Mouse (Mus musculus): ENCODE measurements around the gene Bpifb4. TPM values are rescaled to one million over a fixed set of nuclear protein-coding genes. Genes with fewer than 3 reads are reported as not detected.

Bpifb4 gene
- polyA plus RNA-seq, 1 experiment from 2014 or later: not detected

DNA sequence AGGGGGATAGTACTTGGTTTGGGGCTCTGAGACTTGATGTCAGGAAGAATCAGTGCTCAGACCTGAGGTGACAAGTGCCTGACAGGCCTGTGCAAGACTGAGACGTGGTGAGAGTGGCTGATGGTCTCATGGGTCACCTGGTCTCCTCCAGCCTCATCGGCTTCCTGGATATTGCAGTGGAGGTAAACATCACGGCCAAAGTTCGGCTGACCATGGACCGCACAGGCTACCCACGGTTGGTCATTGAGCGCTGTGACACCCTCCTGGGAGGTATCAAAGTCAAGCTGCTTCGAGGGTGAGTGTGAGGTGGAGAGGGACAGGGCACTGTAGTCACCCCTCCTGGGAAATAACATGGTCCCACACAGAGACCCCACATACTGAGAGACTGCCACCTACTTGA lies 6.6 kb downstream of the Bpifb4 start:
- Histone ChIP-seq H3K27ac (no peak overlapping the region), H3K36me3 (no peaks in the 10 kb centered on the region), H3K4me2 (no peak overlapping the region), H3K4me1 (no peaks in the 10 kb centered on the region), H3K27me3 (replicated peaks) (no peaks in the 10 kb centered on the region), H3K4me3 (no peak overlapping the region), H3K9ac (no peak overlapping the region), H3K9me3 (replicated peaks) (no peaks in the 10 kb centered on the region)
- ATAC-seq: no peak
- 70% methylated on average over 8 of the region's 8 CpGs for WGBS (ENCODE audit: insufficient replicate concordance)

DNA sequence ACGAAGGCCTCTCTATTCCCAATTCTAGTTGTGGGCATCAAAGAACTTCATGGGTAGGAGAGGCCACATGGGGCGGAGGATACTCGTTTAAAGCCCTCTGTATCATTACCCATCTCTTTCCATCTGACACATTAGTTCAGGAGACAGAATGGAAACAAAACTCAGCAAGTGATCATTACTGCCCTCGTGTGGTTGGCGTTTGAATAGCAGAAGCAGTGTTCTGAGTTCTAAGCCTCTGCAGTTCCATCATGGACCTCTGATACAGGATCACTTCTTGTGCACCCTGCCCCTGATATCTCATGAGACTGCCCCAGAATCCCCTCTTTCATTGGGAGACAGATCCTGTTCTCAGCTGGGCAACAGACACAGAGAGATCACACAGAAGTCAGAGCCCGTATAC lies 14.9 kb downstream of the Bpifb4 start:
- 24% methylated on average over 6 of the region's 6 CpGs for WGBS (ENCODE audit: insufficient replicate concordance)
- ATAC-seq: no peak

DNA sequence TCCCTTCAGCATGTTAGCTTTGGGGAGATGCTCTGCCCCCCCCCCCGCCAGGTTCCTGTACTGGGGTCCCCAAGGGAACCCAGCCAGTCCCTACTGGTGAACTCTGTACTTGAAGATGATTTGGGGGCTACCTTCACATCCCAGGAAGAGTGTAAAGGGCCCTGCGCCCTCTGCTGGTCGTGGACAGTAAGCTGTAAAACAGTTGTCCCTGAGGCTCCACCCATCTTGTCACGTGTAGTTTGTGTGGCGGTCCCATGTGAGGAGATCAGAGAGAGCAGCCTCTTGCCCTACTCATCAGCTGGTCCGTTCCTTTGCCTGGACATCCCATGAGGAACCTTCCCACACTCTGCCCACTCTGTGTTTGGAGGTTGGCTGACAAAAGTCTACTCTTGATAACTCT lies 15.8 kb downstream of the Bpifb4 start:
- Histone ChIP-seq H3K9me3 (replicated peaks) (no peaks in the 10 kb centered on the region), H3K4me1 (no peaks in the 10 kb centered on the region), H3K27me3 (replicated peaks) (no peaks in the 10 kb centered on the region), H3K27ac (no peak overlapping the region), H3K9ac (no peak overlapping the region), H3K4me2 (peak overlapping the region; percentile 30), H3K4me3 (no peak overlapping the region), H3K36me3 (no peaks in the 10 kb centered on the region)
- 4% methylated on average over 6 of the region's 6 CpGs for whole genome bisulfite sequencing (ENCODE audit: insufficient replicate concordance)
- ATAC-seq: no peak

More for the DNA sequence above, 14.9 kb downstream of the Bpifb4 start:
- no peak overlapping the region for H3K4me3 ChIP-seq
- no peak overlapping the region for H3K27ac ChIP-seq
- no peak overlapping the region for H3K4me2 ChIP-seq
- H3K9me3 ChIP-seq (replicated peaks): no peaks in the 10 kb centered on the region
- no peaks in the 10 kb centered on the region for H3K4me1 ChIP-seq
- no peak overlapping the region for H3K9ac ChIP-seq
- H3K27me3 ChIP-seq (replicated peaks): no peaks in the 10 kb centered on the region
- H3K36me3 ChIP-seq: no peaks in the 10 kb centered on the region

DNA sequence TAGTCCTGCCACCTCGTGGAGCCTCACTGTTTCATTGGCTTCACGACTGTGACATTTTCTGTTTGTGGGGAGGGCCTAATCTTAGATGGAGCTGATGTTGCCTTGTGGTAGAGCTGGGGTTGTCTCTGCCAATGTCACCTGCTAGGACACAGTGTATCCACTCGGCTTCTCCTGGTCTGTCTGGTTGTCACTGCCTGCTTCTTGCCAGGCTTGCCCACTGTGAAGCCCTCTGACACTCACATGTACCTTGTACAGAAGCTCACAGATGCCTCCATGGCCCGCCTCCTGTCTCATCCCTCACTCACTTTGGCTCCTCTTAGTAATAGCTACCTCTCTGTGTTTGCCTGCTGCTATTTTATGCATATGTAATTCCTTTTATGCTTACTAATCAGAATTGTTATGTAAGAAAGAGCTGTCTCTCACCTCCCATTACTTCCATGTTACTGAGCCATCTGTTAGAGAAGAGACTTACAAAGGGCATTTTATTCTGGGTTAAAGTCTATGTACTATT lies 24.9 kb downstream of the Bpifb4 start:
- WGBS (ENCODE audit: insufficient replicate concordance): 40% methylated on average over 4 of the region's 4 CpGs
- Histone ChIP-seq H3K4me1 (no peaks in the 10 kb centered on the region), H3K4me2 (no peak overlapping the region), H3K27me3 (replicated peaks) (no peaks in the 10 kb centered on the region), H3K4me3 (no peak overlapping the region), H3K9ac (no peak overlapping the region), H3K9me3 (replicated peaks) (no peaks in the 10 kb centered on the region), H3K36me3 (no peaks in the 10 kb centered on the region), H3K27ac (no peak overlapping the region)
- no peak for ATAC-seq

DNA sequence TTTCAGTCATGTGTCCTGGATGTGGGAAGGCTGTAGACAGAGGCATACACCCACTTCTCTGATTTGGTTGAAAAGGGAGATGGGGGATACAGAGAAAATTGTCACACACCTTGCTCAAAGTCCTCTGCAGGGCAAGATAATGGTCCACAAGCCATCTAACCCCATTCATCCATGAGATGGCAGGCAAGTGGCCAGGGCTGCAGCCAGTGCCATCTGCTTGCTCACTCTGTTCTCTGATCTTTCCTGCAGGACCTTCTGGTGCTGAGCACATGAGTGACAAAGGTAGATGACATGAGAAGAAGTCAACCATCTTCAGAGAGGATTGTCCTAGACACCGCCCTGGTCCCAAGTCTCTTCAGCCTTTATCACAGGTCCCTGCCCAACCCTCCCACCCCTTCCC lies 25.3 kb downstream of the Bpifb4 start:
- H3K4me3 ChIP-seq: no peak overlapping the region
- H3K4me2 ChIP-seq: no peak overlapping the region
- no peaks in the 10 kb centered on the region for H3K9me3 ChIP-seq (replicated peaks)
- no peaks in the 10 kb centered on the region for H3K36me3 ChIP-seq
- WGBS (ENCODE audit: insufficient replicate concordance): 55% methylated on average over 1 of the region's 1 CpGs
- ATAC-seq: no peak
- H3K27me3 ChIP-seq (replicated peaks): no peaks in the 10 kb centered on the region
- no peak overlapping the region for H3K9ac ChIP-seq
- no peaks in the 10 kb centered on the region for H3K4me1 ChIP-seq
- no peak overlapping the region for H3K27ac ChIP-seq

DNA sequence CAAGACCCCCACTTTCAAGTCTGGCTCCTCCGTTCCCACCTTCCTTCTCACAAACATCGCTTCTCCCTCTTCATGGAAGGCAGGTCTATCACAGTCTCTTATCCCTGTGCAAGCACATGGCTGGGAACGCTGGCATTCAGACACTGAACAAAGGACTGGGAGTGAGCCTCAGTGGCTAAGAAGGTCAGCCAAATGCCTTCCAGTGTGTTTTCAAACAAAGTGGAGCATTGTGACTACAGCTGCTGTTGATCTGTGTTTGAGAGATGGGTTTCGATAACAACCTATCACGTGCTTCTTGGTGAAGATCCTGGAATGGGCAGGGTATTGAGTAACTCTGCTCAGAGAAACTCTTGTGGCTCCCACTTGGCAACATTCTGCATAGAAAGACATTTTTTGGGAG lies 32.2 kb downstream of the Bpifb4 start:
- Histone ChIP-seq H3K9me3 (replicated peaks) (no peaks in the 10 kb centered on the region), H3K36me3 (no peaks in the 10 kb centered on the region), H3K4me1 (no peaks in the 10 kb centered on the region), H3K27ac (no peak overlapping the region), H3K4me3 (no peak overlapping the region), H3K4me2 (no peak overlapping the region), H3K27me3 (replicated peaks) (no peaks in the 10 kb centered on the region), H3K9ac (no peak overlapping the region)
- no peak for ATAC-seq
- WGBS (ENCODE audit: insufficient replicate concordance): 69% methylated on average over 5 of the region's 5 CpGs

DNA sequence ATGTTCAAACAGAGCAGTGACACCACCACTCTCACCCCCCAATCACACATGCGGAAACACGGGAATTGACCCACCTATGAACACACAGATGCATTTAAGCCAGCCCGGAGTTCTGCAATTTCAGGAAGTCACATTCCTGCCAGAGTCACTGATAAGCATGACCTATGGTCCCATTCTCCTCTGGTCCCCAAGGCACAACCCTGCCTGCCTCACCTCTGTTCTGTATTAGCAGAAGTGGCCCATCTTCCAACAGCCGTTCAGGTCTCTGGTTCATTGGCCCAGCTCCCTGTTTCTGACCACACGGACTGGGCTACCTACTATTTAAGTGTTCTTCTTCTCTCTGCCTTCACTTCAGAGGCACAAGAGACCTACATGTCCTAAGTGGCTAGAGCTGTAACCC lies 36.6 kb downstream of the Bpifb4 start, which contains the start of gene Bpifa6:
Bpifa6 (plus strand) TSS at position 364 of the 400 bp plus-strand sequence.
- Histone ChIP-seq H3K4me3 (no peak within 1 kb of the TSS), H3K4me2 (no peak within 1 kb of the TSS), H3K9me3 (replicated peaks) (no peaks in the 10 kb centered on the region), H3K4me1 (no peaks in the 10 kb centered on the region), H3K9ac (no peak within 1 kb of the TSS), H3K27ac (no peak within 1 kb of the TSS), H3K36me3 (no peaks in the 10 kb centered on the region), H3K27me3 (replicated peaks) (no peaks in the 10 kb centered on the region)
- ATAC-seq: no peak
- 60% methylated on average over 5 of the region's 5 CpGs for WGBS (ENCODE audit: insufficient replicate concordance)

DNA sequence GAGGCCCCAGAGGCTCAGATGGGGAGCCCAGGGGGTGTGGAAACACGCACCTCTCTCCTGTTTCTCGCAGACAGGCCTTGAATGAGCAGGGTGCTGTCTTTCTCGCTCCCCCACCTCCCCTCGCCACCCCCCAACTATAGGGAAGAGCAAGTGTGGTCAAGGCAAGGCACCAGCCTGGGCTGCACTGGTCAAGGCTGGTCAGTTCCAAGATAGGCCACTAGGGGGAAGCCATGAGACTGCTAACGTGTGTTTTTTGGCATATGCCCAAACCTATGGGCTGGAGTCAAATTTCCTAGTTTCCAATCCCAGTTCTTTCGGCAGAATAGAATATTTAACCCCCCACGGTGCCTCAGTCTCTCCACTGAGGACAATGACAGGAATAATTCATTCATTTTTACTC lies 57.8 kb downstream of the Bpifb4 start:
- no peaks in the 10 kb centered on the region for H3K9me3 ChIP-seq (replicated peaks)
- no peaks in the 10 kb centered on the region for H3K36me3 ChIP-seq
- no peak overlapping the region for H3K4me2 ChIP-seq
- 0 out of 2 replicates have a peak, but pooled peaks have one; percentile 10 for ATAC-seq
- H3K4me3 ChIP-seq: no peak overlapping the region
- no peak overlapping the region for H3K9ac ChIP-seq
- WGBS (ENCODE audit: insufficient replicate concordance): 5% methylated on average over 7 of the region's 7 CpGs
- no peaks in the 10 kb centered on the region for H3K4me1 ChIP-seq
- no peaks in the 10 kb centered on the region for H3K27me3 ChIP-seq (replicated peaks)
- no peak overlapping the region for H3K27ac ChIP-seq

DNA sequence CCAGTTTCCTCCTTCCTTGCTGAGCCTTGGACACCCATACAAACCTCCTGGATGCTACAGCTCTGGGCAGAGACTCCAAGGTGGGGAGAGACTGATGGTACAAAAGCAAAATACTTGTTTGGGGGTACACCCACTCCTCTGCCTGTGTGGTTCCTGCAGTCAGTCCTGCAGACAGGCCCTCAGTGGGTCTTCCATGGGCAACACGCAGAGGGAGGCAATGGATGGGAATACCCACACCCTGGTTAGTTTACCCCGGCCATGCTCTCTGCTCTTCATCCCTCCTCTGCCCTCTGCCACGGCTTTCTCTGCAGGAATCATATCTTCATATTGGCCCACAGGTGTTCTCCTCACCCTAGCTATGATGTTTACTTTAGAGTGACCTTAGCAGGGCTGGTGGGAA lies 62.5 kb downstream of the Bpifb4 start:
- Histone ChIP-seq H3K36me3 (no peaks in the 10 kb centered on the region), H3K4me1 (no peaks in the 10 kb centered on the region), H3K9ac (no peak overlapping the region), H3K27ac (no peak overlapping the region), H3K9me3 (replicated peaks) (no peaks in the 10 kb centered on the region), H3K27me3 (replicated peaks) (no peaks in the 10 kb centered on the region), H3K4me2 (no peak overlapping the region), H3K4me3 (no peak overlapping the region)
- 47% methylated on average over 3 of the region's 3 CpGs for WGBS (ENCODE audit: insufficient replicate concordance)
- no peak for ATAC-seq

DNA sequence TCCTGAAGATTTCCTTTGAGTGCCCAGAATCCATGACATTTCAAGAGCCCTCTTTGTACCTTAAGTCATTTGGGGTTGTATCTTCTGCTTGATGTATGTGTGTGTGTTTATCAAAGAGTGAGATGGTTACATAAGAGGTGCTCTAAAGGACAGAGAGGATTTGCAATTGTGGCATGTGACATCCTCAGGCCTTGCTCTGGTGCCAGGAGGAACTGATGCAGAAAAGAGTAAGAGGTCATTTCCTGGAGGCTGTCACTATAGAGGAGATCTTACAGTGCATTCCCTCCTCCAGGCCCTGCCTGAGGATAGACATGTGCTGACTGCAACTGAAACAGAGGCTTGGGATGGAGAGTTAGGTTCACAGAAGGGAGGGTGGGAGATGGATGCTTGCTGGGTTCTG lies 63.0 kb downstream of the Bpifb4 start:
- no peak for ATAC-seq
- no peaks in the 10 kb centered on the region for H3K36me3 ChIP-seq
- no peak overlapping the region for H3K4me2 ChIP-seq
- no peak overlapping the region for H3K4me3 ChIP-seq
- no peak overlapping the region for H3K27ac ChIP-seq
- no peaks in the 10 kb centered on the region for H3K27me3 ChIP-seq (replicated peaks)
- no peak overlapping the region for H3K9ac ChIP-seq
- no peaks in the 10 kb centered on the region for H3K4me1 ChIP-seq
- no peaks in the 10 kb centered on the region for H3K9me3 ChIP-seq (replicated peaks)

DNA sequence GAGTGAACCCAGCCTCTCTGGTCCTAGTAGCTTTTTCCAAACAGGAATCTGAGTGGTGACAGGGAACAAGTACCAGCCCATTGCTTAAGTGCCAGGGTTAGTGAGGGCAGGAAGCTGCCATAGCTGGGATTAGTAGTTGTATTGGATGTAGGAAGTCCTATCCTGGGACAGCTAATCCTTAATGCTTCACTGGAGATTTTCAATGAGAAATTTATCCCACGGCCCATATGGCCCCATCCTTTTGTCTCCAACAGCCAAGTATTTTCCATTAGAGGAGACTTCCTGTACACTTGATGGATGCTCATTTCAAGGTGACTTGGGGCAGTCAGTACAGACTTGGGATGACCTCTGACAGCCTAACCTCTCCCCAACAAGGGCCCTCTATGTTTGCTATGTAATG lies 66.4 kb downstream of the Bpifb4 start:
- no peaks in the 10 kb centered on the region for H3K36me3 ChIP-seq
- no peaks in the 10 kb centered on the region for H3K9me3 ChIP-seq (replicated peaks)
- no peaks in the 10 kb centered on the region for H3K4me1 ChIP-seq
- H3K4me2 ChIP-seq: no peak overlapping the region
- WGBS (ENCODE audit: insufficient replicate concordance): 35% methylated on average over 1 of the region's 1 CpGs
- no peak overlapping the region for H3K27ac ChIP-seq
- H3K27me3 ChIP-seq (replicated peaks): no peaks in the 10 kb centered on the region
- no peak for ATAC-seq
- H3K9ac ChIP-seq: no peak overlapping the region
- H3K4me3 ChIP-seq: no peak overlapping the region

DNA sequence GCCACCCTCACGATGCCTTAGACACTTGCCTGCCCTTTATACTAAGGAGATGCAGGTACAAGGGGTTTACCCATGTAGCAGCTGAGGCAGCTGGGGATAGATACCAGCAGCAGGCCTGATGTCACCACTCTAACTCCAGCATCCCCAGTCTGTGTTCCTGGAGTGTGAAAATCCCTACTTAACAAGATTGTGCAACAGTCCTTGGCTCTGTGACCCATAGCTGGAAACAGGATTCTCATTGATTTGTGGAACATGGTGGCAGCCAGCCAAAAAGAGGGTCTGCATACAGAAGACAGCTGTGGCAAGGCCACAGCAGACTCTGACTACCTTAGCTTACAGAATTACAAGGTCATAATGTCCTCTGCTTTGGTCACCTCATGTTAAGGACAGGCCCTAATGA lies 67.1 kb downstream of the Bpifb4 start:
- no peaks in the 10 kb centered on the region for H3K27me3 ChIP-seq (replicated peaks)
- no peak overlapping the region for H3K4me2 ChIP-seq
- WGBS (ENCODE audit: insufficient replicate concordance): 57% methylated on average over 1 of the region's 1 CpGs
- no peak for ATAC-seq
- no peak overlapping the region for H3K4me3 ChIP-seq
- H3K27ac ChIP-seq: no peak overlapping the region
- H3K9me3 ChIP-seq (replicated peaks): no peaks in the 10 kb centered on the region
- H3K36me3 ChIP-seq: no peaks in the 10 kb centered on the region
- H3K9ac ChIP-seq: no peak overlapping the region
- no peaks in the 10 kb centered on the region for H3K4me1 ChIP-seq

DNA sequence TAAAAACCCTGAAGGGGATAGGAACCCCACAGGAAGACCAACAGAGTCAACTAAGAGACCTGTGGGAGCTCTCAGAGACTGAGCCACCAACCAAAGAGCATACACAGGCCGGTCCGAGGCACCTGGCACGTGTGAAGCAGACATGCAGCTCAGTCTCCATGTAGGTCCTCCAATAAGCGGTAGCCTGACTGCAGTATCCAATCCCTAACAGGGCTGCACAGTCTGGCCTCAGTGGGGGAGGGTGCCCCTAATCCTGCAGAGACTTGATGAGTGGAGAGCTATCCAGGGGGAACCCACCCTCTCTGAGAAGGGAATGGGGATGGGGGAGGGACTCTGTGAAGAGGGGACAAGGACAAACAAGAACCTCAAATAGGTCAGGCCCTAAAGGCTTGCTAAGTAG lies 67.7 kb downstream of the Bpifb4 start:
- 66% methylated on average over 4 of the region's 4 CpGs for WGBS (ENCODE audit: insufficient replicate concordance)
- H3K27ac ChIP-seq: no peak overlapping the region
- H3K36me3 ChIP-seq: no peaks in the 10 kb centered on the region
- H3K4me3 ChIP-seq: no peak overlapping the region
- no peak overlapping the region for H3K4me2 ChIP-seq
- H3K9ac ChIP-seq: no peak overlapping the region
- no peaks in the 10 kb centered on the region for H3K4me1 ChIP-seq
- no peaks in the 10 kb centered on the region for H3K27me3 ChIP-seq (replicated peaks)
- no peaks in the 10 kb centered on the region for H3K9me3 ChIP-seq (replicated peaks)
- no peak for ATAC-seq
